Mouse (Mus musculus): ENCODE results near the gene Mtmr14. TPM values are rescaled to one million over a fixed set of nuclear protein-coding genes. Genes with fewer than 3 reads are reported as not detected.

The Mtmr14 gene
- polyA plus RNA-seq (2015; fragmentation: Nextera tagmentation; extraction: Ambion mirVana), result 15.5 and 19.6 TPM in 2 replicates

GRCm38 (mm10) chr6:113237542-113238270 is at the start of gene Mtmr14:
Gene Mtmr14, plus strand, starts transcription at chr6:113237843.

GRCm38 (mm10) chr6:113194841-113195595 is 42.6 kb upstream of the Mtmr14 start, which contains the start of gene Lhfpl4:
Gene Lhfpl4, minus strand, starts transcription at chr6:113195384.

GRCm38 (mm10) chr6:113282101-113282802 is 44.6 kb downstream of the Mtmr14 start, which contains the start of gene Cpne9:
Gene Cpne9, plus strand, starts transcription at chr6:113282307.

DNA sequence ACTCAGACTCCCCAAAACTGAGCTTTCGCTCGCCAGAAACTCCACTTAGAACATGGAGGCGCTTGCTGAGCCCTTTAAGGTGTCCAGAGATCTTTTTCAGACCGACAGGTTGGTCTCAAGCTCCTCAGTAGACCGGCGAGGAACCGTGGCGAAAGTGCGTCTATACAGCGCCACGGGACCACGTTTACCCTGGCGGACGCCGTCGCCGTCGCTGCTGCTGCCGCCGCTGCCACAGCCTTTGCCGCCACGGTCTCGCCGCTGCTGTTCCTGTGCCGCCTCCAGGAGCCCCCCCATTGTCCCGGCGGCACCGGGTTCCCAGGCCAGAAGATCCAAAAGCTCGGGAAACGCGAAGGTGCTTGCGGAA is 69.3 kb downstream of the Mtmr14 start, which contains the start of gene Brpf1:
Gene Brpf1 (plus strand): TSS at position 152 of the 364 bp plus-strand sequence.

DNA sequence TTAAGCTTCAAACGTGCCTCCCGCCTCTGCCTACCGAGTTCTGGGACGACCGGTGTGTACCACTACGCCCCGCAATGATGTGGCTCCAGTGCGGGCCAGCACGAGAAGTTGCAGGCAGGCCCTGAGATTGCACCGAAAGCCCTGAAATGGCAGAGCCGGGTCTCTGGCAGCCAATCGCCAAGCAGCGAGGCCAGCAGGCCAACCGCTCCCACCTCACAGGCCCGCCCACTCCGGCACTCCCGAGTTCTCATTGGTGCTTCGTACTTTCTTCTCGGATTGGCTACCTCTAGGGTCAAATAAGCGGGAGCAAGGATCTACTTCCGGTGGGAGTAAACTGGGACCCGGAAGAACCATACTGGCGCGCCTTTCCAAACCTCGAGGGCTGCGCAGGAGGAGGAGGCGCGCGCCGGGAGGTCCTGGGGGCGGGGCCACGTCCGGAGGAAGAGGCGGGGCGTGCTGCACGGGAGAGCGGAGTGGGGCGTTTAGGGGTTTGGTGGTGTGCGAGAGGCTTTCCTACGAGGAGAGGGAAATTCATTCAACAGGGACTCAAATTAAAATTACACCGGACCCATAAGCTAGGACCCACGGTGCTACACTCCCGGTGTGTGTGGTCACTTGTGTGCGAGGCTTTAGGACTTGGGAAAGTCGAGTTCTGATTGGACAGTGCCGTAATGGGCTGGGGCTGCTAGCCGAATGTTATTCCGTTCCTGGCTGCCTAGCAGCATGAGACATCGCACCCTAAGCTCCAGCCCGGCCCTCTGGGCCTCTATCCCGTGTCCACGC is 89.1 kb downstream of the Mtmr14 start, which contains the start of gene Ogg1:
Gene Ogg1 (plus strand): TSS at position 440 of the 783 bp plus-strand sequence.

Other genes starting within 250 kb of the Mtmr14 start
- gene Thumpd3, start 191.6 kb upstream of the Mtmr14 start, polyA plus RNA-seq (2015; fragmentation: Nextera tagmentation; extraction: Ambion mirVana), result 36.8 and 39.4 TPM in 2 replicates
- 28.1 and 31.6 TPM in 2 replicates for gene Setd5, start 160.5 kb upstream of the Mtmr14 start, polyA plus RNA-seq (2015; fragmentation: Nextera tagmentation; extraction: Ambion mirVana)
- 0.25 and 0.49 TPM in 2 replicates for gene Lhfpl4, start 42.5 kb upstream of the Mtmr14 start, polyA plus RNA-seq (2015; fragmentation: Nextera tagmentation; extraction: Ambion mirVana)
- 0.06 TPM in 1 of 2 replicates, not detected in the other for gene Cpne9, start 44.5 kb downstream of the Mtmr14 start, polyA plus RNA-seq (2015; fragmentation: Nextera tagmentation; extraction: Ambion mirVana)
- 9.4 and 10.9 TPM in 2 replicates for gene Brpf1, start 69.3 kb downstream of the Mtmr14 start, polyA plus RNA-seq (2015; fragmentation: Nextera tagmentation; extraction: Ambion mirVana)
- 8.0 and 9.3 TPM in 2 replicates for gene Ogg1, start 89.1 kb downstream of the Mtmr14 start, polyA plus RNA-seq (2015; fragmentation: Nextera tagmentation; extraction: Ambion mirVana)
- 32.5 and 44.0 TPM in 2 replicates for gene Camk1, start 106.1 kb downstream of the Mtmr14 start, polyA plus RNA-seq (2015; fragmentation: Nextera tagmentation; extraction: Ambion mirVana)
- 22.3 and 24.9 TPM in 2 replicates for gene Tada3, start 140.0 kb downstream of the Mtmr14 start, polyA plus RNA-seq (2015; fragmentation: Nextera tagmentation; extraction: Ambion mirVana)
- gene Arpc4, start 140.3 kb downstream of the Mtmr14 start, polyA plus RNA-seq (2015; fragmentation: Nextera tagmentation; extraction: Ambion mirVana), result 304 and 358 TPM in 2 replicates
- 2.3 and 3.7 TPM in 2 replicates for gene Ttll3, start 151.4 kb downstream of the Mtmr14 start, polyA plus RNA-seq (2015; fragmentation: Nextera tagmentation; extraction: Ambion mirVana)
- gene Rpusd3, start 181.5 kb downstream of the Mtmr14 start, polyA plus RNA-seq (2015; fragmentation: Nextera tagmentation; extraction: Ambion mirVana), result 11.3 and 11.5 TPM in 2 replicates
- gene Cidec, start 197.9 kb downstream of the Mtmr14 start, polyA plus RNA-seq (2015; fragmentation: Nextera tagmentation; extraction: Ambion mirVana), result not detected in 2 replicates
- 38.3 and 39.6 TPM in 2 replicates for gene Jagn1, start 204.7 kb downstream of the Mtmr14 start, polyA plus RNA-seq (2015; fragmentation: Nextera tagmentation; extraction: Ambion mirVana)
- 1.2 and 1.5 TPM in 2 replicates for gene Il17re, start 220.6 kb downstream of the Mtmr14 start, polyA plus RNA-seq (2015; fragmentation: Nextera tagmentation; extraction: Ambion mirVana)
- 4.9 and 6.2 TPM in 2 replicates for gene Il17rc, start 233.6 kb downstream of the Mtmr14 start, polyA plus RNA-seq (2015; fragmentation: Nextera tagmentation; extraction: Ambion mirVana)
- gene Creld1, start 245.5 kb downstream of the Mtmr14 start, polyA plus RNA-seq (2015; fragmentation: Nextera tagmentation; extraction: Ambion mirVana), result 4.4 and 7.4 TPM in 2 replicates

Data from spleen, postnatal 0 days (tissue).